Mouse (Mus musculus): ENCODE measurements around the gene Traf2.

Traf2 gene

GRCm38 (mm10) chr2:25546811-25547491 is at the start of gene Traf2:
Traf2 (minus strand) TSS chr2:25546940.
- peak; percentile 98 to 99 for DNase-seq (ENCODE audit: low spot score in 2 of 2)

- peak; percentile 39 to 52 for DNase-seq (ENCODE audit: low spot score in 2 of 2)
Observed at GRCm38 (mm10) chr2:25591863-25592262, 45.1 kb upstream of the Traf2 start.

DNA sequence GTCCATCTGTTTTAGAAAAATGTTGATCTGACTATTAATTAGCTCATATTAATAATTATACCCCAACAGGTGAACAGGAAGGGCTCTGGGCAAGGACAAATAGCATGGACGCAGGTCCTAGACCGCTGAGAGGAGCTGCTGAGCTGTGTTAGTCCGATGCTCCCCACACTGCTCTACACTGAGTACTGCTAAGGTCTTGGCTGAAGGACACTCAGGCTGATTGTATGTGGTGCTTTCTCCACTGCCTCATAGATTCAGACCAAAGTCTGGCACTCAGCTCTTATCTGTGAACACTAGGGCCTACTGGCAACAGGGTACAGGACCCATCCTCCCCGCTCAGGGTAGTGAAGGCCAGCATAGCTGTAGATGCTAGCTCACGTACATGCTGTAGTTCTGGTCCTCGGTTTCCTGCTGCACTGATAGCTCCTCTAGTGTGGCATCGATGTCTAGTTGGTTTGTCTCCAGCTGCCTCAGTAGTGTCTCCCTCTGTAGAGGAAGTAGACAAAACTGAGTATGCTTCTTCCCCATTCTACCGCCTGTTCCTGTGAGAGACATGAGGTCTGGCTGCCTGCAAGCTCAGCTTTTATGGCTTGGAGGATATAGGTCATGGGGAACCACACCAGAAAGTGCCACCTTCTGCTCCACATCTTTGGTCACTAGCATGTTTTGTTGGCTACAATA is 41.6 kb upstream of the Traf2 start:
- no peak for DNase-seq (ENCODE audit: low spot score in 2 of 2)

- DNase-seq (ENCODE audit: low spot score in 2 of 2) = no peak
Observed at GRCm38 (mm10) chr2:25587290-25587689, 40.5 kb upstream of the Traf2 start.

DNA sequence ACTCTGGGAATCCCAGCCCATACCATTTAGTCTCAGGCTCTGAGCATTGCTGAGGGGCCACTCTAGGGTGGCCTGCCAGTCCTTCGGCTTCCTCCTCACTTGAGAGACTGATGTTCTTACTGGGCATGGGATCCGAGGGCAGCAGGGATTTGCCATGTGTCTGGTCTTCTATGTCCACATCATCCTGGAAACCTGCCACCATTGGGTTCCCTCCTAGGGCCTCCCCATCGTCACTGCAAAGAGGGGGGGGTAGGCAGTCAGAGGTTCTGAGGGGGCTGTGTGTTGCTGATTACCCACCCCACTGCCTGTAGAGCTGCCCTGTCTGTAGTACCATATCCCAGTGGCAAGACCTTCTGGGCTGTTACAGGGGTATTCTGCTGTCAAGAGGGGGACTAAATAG is 38.9 kb upstream of the Traf2 start:
- DNase-seq (ENCODE audit: low spot score in 2 of 2) = no peak

- no peak for DNase-seq (ENCODE audit: low spot score in 2 of 2)
Observed at GRCm38 (mm10) chr2:25584856-25585255, 38.1 kb upstream of the Traf2 start.

DNA sequence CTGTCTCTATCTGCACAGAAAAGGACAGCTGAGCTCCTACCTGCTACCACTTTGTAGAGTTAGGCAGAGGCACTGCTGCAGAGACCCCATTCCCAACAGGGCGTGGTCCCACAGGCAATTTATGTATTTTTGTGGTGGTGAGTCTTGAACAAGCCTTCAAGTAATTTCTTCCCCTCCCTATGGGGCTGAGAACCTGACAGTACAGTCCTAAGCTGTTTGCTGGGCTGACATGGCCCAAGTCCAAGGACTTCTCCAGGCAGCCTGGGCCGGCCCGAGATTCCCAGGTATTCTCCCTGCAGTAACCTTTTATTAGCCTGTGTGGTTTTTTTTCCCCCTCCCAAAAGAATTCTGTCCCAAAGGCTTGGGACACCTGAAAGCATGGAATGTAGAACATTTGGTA is 37.4 kb upstream of the Traf2 start:
- DNase-seq (ENCODE audit: low spot score in 2 of 2) = no peak

DNA sequence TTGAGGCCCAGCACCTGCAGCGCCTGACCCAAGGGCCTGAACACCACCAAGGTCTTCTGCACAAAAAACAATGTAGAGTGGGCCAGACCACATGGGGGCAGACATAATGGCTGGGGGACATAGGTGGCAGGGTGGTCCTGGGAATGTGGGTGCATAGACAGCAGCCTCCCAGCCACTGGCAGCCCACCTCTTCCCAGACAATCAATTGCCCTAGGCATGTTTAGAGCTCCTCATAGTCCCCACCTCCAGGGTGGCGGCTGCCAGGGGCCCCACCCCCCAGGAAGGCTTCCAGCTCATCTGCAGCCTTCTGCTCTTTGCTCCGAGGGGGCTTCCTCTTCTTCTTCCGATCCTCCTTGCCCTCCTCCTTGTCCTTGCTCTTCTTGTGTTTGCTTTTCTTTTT is 36.8 kb upstream of the Traf2 start:
- no peak for DNase-seq (ENCODE audit: low spot score in 2 of 2)

GRCm38 (mm10) chr2:25583120-25583481 is 36.4 kb upstream of the Traf2 start:
- no peak for DNase-seq (ENCODE audit: low spot score in 2 of 2)

DNA sequence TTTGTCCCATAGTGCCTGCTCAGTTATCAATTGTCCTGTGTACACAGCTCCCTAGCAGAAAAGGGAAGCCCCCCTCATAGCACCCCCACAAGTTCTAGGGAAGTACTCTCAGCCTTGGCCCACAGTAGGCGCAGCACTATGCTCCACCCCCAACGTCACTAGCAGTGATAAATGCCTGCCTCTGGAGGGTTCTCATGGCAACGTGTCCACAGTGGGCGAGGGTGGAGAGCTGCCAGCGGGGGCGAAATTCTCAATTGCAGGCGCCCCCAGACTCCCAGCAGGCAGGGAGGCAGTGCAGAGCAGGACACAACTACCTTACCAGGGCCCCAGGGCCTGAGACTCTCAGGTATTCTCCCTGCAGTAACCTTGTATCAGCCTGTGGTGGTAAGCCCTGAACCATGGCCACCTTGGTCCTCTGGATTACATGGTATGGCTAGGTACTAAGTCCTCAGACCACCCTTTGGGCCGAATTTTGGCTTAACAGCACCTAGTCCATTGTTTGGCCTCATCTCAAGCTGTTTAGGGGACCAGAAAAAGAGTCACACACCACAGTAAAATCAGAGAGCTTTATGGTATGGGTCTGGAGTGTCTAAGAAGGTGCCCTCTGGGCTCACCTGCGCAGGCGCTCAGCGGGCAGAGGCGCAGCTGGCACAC is 35.9 kb upstream of the Traf2 start:
- DNase-seq (ENCODE audit: low spot score in 2 of 2) = peak; percentile 89 to 90

DNA sequence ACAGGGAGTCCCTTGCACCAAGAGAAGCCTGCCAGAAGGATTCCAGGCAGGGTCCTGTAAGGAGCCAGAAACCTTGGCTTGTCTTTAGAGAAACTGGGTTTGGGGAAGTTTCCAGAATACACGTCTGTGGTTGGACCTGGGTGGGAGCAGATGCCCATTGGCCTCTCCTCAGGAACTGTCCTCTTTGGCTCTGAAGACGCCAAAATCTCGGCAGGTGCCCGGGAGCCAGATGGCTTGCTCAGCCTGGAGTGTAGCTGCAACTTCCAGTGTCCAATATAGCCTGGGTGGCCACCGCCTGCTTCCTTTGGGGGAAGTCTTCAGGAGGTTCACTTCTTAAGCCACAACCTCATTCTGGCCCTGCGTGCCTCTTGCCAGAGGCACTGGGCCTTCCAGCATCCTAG is 35.2 kb upstream of the Traf2 start:
- DNase-seq (ENCODE audit: low spot score in 2 of 2) = peak; percentile 53 to 59

DNA sequence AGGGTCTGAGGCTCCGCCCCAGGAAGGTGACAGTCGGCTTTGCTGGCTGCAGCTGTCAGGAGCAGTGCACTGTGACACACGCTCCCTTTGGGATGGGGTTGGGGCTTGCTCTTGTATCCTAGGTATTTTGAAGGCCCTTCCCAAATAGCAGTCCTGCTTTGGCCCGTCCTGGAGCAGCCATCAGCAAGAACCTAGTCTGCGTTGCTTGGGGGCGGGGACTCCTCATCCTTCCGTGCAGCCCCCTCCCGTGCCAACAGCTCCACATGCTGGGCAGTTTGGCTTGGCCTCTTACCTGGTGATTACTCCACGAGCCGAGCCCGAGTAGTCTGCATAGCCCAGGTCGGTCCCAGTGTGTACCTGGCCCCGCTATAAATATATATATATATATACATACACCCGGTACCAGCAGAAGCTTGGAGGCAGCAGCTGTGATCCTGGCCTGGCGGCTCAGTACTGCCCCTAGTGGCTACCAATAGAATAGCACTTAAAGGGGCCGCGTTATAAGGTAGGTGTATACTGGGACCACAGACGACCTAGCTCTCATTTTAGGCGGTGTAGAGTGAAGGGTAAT is 34.6 kb upstream of the Traf2 start, which contains the start of gene Ajm1:
Ajm1 (minus strand) TSS at position 464 of the 571 bp plus-strand sequence.
- peak; percentile 80 to 86 for DNase-seq (ENCODE audit: low spot score in 2 of 2)

DNA sequence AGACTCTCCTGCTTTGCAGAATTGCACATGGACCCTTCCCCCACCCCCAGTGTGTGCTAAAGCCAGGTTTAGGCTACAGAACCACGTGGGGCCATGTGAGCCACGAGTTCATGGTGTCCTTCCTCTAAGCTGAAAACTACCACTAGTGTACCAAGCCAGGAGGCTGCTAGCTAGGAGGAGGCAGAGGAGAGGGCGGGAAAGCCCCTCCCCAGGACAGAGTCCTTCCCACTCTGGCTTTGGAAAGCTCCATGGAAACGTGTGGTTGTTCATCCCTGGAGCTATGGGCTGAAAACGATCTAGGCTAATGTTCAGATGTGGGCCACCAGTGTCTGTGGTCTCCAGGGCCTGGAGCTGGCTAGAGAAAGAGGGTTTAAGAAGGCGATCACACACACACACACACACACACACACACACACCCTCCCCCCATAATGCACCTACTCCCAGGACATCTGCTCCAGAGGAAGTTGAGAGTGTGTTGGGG is 33.9 kb upstream of the Traf2 start:
- peak; percentile 52 to 54 for DNase-seq (ENCODE audit: low spot score in 2 of 2)

- DNase-seq (ENCODE audit: low spot score in 2 of 2) = peak; percentile 56 to 75
Observed at GRCm38 (mm10) chr2:25579737-25580460, 33.2 kb upstream of the Traf2 start.

DNA sequence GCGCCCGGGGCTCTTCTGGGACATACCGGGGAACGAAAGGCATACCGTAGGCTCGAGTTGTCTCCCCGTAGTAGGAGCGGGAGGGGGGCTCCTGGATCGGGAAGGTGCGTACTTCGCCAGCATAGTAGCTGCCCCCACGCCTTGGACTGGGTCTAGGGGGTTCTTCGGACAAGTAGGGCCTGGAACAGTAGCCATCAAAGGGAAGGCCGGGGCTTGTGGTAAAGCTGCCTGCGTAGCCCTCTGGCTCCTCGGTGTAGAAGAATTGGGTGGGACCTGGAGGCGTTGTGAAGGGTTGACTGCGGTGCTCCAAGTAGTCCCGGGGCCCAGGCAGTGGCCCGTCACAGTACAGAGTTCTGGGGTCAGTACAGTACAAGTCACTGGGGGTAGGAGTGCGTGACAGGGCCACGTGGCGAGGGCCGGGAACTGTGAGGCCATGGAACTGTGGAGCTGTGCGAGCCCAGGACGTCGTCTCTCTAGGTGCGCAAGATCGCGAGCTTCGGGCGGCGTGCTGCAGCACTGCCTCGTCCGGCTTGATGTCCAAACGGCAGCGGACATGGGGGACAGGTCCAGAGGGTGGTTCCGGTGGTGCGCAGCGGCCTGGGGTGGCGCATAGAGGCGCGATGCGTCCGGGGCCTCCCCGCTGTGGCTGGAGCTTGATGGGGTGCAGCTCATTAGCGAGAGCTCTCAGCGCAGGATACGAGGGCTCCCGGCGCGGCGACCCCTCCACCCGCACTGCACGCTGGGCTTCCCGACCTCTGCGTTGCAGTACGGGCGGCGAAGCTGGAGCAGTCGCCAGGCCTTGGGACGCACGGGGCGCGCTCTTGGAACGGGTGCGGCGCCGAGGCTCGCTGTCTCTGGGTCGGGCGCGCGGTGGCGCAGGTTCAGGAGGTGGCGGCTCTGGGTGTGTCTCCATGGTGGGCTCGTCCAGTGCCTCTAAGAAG is 32.3 kb upstream of the Traf2 start:
- DNase-seq (ENCODE audit: low spot score in 2 of 2) = no peak

GRCm38 (mm10) chr2:25577951-25578795 is 31.4 kb upstream of the Traf2 start:
- no peak for DNase-seq (ENCODE audit: low spot score in 2 of 2)

DNA sequence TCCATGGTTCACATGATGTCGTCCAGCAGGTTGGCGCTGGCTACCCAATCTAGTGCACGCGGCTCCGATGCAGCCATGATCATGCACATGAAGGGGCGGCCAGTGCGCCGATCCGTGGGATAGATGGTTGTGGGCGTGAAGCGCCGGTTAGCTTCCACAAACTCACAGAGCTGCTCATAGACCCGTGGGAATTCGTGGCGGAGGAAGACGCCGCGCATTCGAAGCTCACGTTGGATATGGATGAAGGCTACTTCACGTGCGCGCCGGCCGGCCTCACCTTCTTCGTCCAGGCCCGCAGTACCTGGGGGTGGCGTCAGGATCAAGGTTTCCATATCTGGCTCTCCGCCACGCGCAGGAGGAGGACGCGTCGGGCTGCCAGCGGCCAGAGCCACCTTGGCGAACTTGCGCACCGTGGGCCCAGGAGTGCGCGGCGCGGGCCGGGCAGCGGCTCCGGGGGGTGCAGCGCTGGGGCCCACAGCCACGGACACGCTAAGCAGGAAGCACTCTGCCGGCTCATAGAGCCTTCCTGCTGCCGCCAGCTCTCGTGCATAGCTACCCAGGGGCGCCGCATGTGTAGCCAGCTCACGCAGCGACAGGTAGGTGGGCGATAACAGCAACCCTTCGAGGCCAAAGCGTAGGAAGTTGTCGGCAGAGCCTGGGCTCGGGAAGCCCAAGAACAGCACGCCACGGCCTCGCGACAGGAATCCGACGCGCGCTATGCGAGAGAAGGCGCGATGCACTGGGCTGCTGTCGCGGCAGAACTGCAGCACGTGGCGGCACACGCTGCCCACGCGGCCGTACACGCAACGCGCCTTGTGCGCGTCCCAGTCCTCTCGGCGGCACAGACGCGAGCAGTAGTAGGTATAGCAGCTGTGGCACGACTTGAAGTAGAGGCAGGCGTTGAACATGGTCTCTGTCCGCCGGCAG is 30.5 kb upstream of the Traf2 start:
- peak; percentile 40 to 41 for DNase-seq (ENCODE audit: low spot score in 2 of 2)

- peak; percentile 54 to 65 for DNase-seq (ENCODE audit: low spot score in 2 of 2)
Observed at GRCm38 (mm10) chr2:25576028-25576850, 29.5 kb upstream of the Traf2 start.

Data from frontal cortex, postnatal 36 days (tissue).